16 mouse cellular contexts compared by ENCODE assay signal in the genomic region with DNA sequence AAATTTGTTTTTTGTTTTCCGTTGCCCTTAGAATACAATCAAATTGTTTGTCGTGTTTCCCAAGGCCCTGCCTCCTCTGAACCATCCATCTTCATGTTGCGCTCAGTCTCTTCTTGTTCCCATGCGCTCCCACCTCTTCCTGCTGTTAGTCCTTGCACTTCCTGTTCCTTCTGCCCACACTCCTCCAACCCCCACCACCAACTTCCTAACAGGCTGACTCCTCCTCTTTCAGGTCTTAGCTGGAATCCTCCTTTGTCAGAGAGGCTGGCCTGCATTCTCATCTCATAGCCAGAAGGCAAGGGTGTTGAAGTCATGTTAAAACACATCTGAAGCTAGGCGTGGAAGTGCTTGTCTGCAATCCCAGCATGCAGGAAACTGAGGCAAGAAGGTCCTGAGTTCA. TPM values are rescaled to one million over a fixed set of nuclear protein-coding genes. Genes with fewer than 3 reads are reported as not detected.
A peak's percentile ranks its signal among the peaks of the same experiment; 100 is the strongest.
DNase-seq lines count a peak whose midpoint lies in the region; ATAC-seq and TF ChIP-seq lines count a peak whose summit lies in the region.
"Had no signal": no experiment of that assay in that cellular context is flagged by ENCODE, and none has a peak within 500 bp of the region (broad histone marks: within the 10 kb centered on the region; RNA-seq: fewer than 3 reads in every experiment).

No protein-coding gene starts in this region.

- no peaks in the 10 kb centered on the region for H3K27me3 ChIP-seq in lung, embryonic 14.5 days (ENCODE audit: insufficient read depth, low read length)
- no peaks in the 10 kb centered on the region for H3K27me3 ChIP-seq in embryonic facial prominence, embryonic 10.5 days (replicated peaks; ENCODE audit: low read depth, poor library complexity, severe bottlenecking)
- H3K27me3 ChIP-seq: embryonic facial prominence, embryonic 13.5 days; forebrain, embryonic 13.5 days; heart, embryonic 12.5 days; hindbrain, embryonic 15.5 days had no signal

- H3K4me3 ChIP-seq in lung, embryonic 14.5 days (ENCODE audit: low read depth, low read length), result no peak overlapping the region
- H3K4me3 ChIP-seq in embryonic facial prominence, embryonic 10.5 days, result no peak overlapping the region
- H3K4me3 ChIP-seq: embryonic facial prominence, embryonic 13.5 days; forebrain, embryonic 13.5 days; heart, embryonic 12.5 days; hindbrain, embryonic 15.5 days had no signal

- no peak overlapping the region for H3K27ac ChIP-seq in lung, embryonic 14.5 days (ENCODE audit: low read depth)
- H3K27ac ChIP-seq in embryonic facial prominence, embryonic 10.5 days (replicated peaks), result peak overlapping the region; percentile 54
- H3K27ac ChIP-seq: forebrain, embryonic 13.5 days; hindbrain, embryonic 15.5 days had no signal

- no peaks in the 10 kb centered on the region for H3K36me3 ChIP-seq in lung, embryonic 14.5 days (ENCODE audit: insufficient read depth)
- no peaks in the 10 kb centered on the region for H3K36me3 ChIP-seq in embryonic facial prominence, embryonic 10.5 days (replicated peaks)
- H3K36me3 ChIP-seq: embryonic facial prominence, embryonic 13.5 days; G1E; heart, embryonic 12.5 days; hindbrain, embryonic 15.5 days had no signal

- no peak for TF ChIP-seq CTCF in lung, embryonic 14.5 days (IDR thresholded peaks at IDR 0.05; ENCODE audit: low read depth)

- H3K4me1 ChIP-seq in lung, embryonic 14.5 days (ENCODE audit: insufficient read depth), result no peaks in the 10 kb centered on the region
- H3K4me1 ChIP-seq in embryonic facial prominence, embryonic 10.5 days, result peaks cover 38% of the 10 kb centered on the region

- H3K4me2 ChIP-seq in lung, embryonic 14.5 days, result no peak overlapping the region
- H3K4me2 ChIP-seq: embryonic facial prominence, embryonic 13.5 days; forebrain, embryonic 13.5 days; heart, embryonic 12.5 days; hindbrain, embryonic 15.5 days had no signal

- no peak overlapping the region for H3K9ac ChIP-seq in lung, embryonic 14.5 days
- H3K9ac ChIP-seq: embryonic facial prominence, embryonic 13.5 days; forebrain, embryonic 13.5 days; heart, embryonic 12.5 days; hindbrain, embryonic 15.5 days had no signal

- ATAC-seq in lung, embryonic 14.5 days (ENCODE audit: insufficient read depth), result no peak
- ATAC-seq: activated CD4-positive, CD25-positive, alpha-beta regulatory T cell, adult 4 months had no signal

- 80% methylated on average over 5 of the region's 5 CpGs for WGBS in lung, embryonic 14.5 days
- 87% methylated on average over 5 of the region's 5 CpGs for WGBS in embryonic facial prominence, embryonic 10.5 days

- DNase-seq in lung, embryonic 14.5 days, result peak; percentile 4
- no peak for DNase-seq in lung, postnatal 25 days (ENCODE audit: low spot score)
- DNase-seq in ES-CJ7 (ENCODE audit: low read depth, low spot score), result peak; percentile 18
- DNase-seq in embryonic facial prominence, embryonic 10.5 days (ENCODE audit: low spot score), result no peak
- DNase-seq in thymus, postnatal 4 days, result no peak
- no peak for DNase-seq in right cerebral cortex, postnatal 14 days
- DNase-seq: adrenal gland, postnatal 14 days; cerebellum, adult 11-12 months; cerebellum, adult 9-10 months; heart, postnatal 36 days had no signal

- H3K9me3 ChIP-seq in lung, embryonic 14.5 days (ENCODE audit: low read depth, low read length), result no peaks in the 10 kb centered on the region
- no peaks in the 10 kb centered on the region for H3K9me3 ChIP-seq in embryonic facial prominence, embryonic 10.5 days
- H3K9me3 ChIP-seq: embryonic facial prominence, embryonic 13.5 days; forebrain, embryonic 13.5 days; G1E; heart, embryonic 12.5 days; hindbrain, embryonic 15.5 days had no signal

RNA-seq across cellular contexts. Expression of a gene that starts 33.3 kb away (rescaled TPM):
- polyA plus RNA-seq in lung, embryonic 14.5 days (2014; fragmentation: Nextera tagmentation; extraction: Ambion mirVana), result 5.6 and 6.5 TPM in 2 replicates
- polyA plus RNA-seq in embryonic facial prominence, embryonic 10.5 days (2016; fragmentation: Nextera tagmentation; extraction: Ambion mirVana), result 9.1 and 12.3 TPM in 2 replicates

Comparison
In these comparisons a context has a peak if more than half of its experiments do, and no peak if none do; other contexts are left out.
1. DNase-seq: peak in lung, embryonic 14.5 days (single experiment) and ES-CJ7 (single experiment); none in lung, postnatal 25 days (single experiment), embryonic facial prominence, embryonic 10.5 days (single experiment), thymus, postnatal 4 days (single experiment) and right cerebral cortex, postnatal 14 days (single experiment).